Mouse (Mus musculus): ENCODE data around the gene Kcnma1. TPM values are rescaled to one million over a fixed set of nuclear protein-coding genes. Genes with fewer than 3 reads are reported as not detected.
A peak's percentile ranks its signal among the peaks of the same experiment; 100 is the strongest.

The Kcnma1 gene
- polyA plus RNA-seq, 1 experiment = 1.7 TPM

- no peaks in the 10 kb centered on the region for H3K36me3 ChIP-seq (ENCODE audit: control insufficient read depth, insufficient read depth, low read length)
- H3K4me3 ChIP-seq (ENCODE audit: insufficient read depth, low read depth, low read length) = no peak overlapping the region
- peak; percentile 33 for DNase-seq
- TF ChIP-seq CTCF (conservative IDR thresholded peaks at IDR 0.05; ENCODE audit: insufficient read depth, insufficient read length, low read depth, low read length) = no peak
- no peak for TF ChIP-seq POLR2A (IDR thresholded peaks at IDR 0.05; ENCODE audit: low read depth, low read length)
- H3K4me1 ChIP-seq (ENCODE audit: control insufficient read depth, insufficient read depth, low read length) = no peaks in the 10 kb centered on the region
- no peaks in the 10 kb centered on the region for H3K27me3 ChIP-seq (replicated peaks; ENCODE audit: control insufficient read depth, insufficient read depth, low read length)
- WGBS = 77% methylated on average over 10 of the region's 10 CpGs
- H3K27ac ChIP-seq (ENCODE audit: insufficient read depth, low read depth, low read length) = no peak overlapping the region
These were observed 493.1 kb downstream of the Kcnma1 start for GRCm38 (mm10) chr14:23521080-23521684.

GRCm38 (mm10) chr14:23517374-23517773, 496.9 kb downstream of the Kcnma1 start:
- H3K36me3 ChIP-seq (ENCODE audit: control insufficient read depth, insufficient read depth, low read length) = no peaks in the 10 kb centered on the region
- TF ChIP-seq POLR2A (IDR thresholded peaks at IDR 0.05; ENCODE audit: low read depth, low read length) (no peak), CTCF (conservative IDR thresholded peaks at IDR 0.05; ENCODE audit: insufficient read depth, insufficient read length, low read depth, low read length) (no peak)
- no peaks in the 10 kb centered on the region for H3K4me1 ChIP-seq (ENCODE audit: control insufficient read depth, insufficient read depth, low read length)
- H3K4me3 ChIP-seq (ENCODE audit: insufficient read depth, low read depth, low read length) = no peak overlapping the region
- 97% methylated on average over 2 of the region's 2 CpGs for WGBS
- no peak overlapping the region for H3K27ac ChIP-seq (ENCODE audit: insufficient read depth, low read depth, low read length)
- no peaks in the 10 kb centered on the region for H3K27me3 ChIP-seq (replicated peaks; ENCODE audit: control insufficient read depth, insufficient read depth, low read length)
- no peak for DNase-seq

- WGBS = 88% methylated on average over 5 of the region's 5 CpGs
These were observed 504.5 kb downstream of the Kcnma1 start for GRCm38 (mm10) chr14:23509792-23510191.

GRCm38 (mm10) chr14:23502236-23502790, 512.0 kb downstream of the Kcnma1 start:
- 43% methylated on average over 8 of the region's 8 CpGs for WGBS
- no peak overlapping the region for H3K4me3 ChIP-seq (ENCODE audit: insufficient read depth, low read depth, low read length)
- TF ChIP-seq CTCF (conservative IDR thresholded peaks at IDR 0.05; ENCODE audit: insufficient read depth, insufficient read length, low read depth, low read length) (no peak), POLR2A (IDR thresholded peaks at IDR 0.05; ENCODE audit: low read depth, low read length) (no peak)
- H3K36me3 ChIP-seq (ENCODE audit: control insufficient read depth, insufficient read depth, low read length) = no peaks in the 10 kb centered on the region
- H3K27ac ChIP-seq (ENCODE audit: insufficient read depth, low read depth, low read length) = no peak overlapping the region
- DNase-seq = peak; percentile 22
- H3K4me1 ChIP-seq (ENCODE audit: control insufficient read depth, insufficient read depth, low read length) = no peaks in the 10 kb centered on the region
- H3K27me3 ChIP-seq (replicated peaks; ENCODE audit: control insufficient read depth, insufficient read depth, low read length) = no peaks in the 10 kb centered on the region

More at GRCm38 (mm10) chr14:23509792-23510191, 504.5 kb downstream of the Kcnma1 start:
- no peak for DNase-seq
- H3K36me3 ChIP-seq (ENCODE audit: control insufficient read depth, insufficient read depth, low read length) = no peaks in the 10 kb centered on the region
- no peaks in the 10 kb centered on the region for H3K4me1 ChIP-seq (ENCODE audit: control insufficient read depth, insufficient read depth, low read length)
- no peak overlapping the region for H3K27ac ChIP-seq (ENCODE audit: insufficient read depth, low read depth, low read length)
- no peaks in the 10 kb centered on the region for H3K27me3 ChIP-seq (replicated peaks; ENCODE audit: control insufficient read depth, insufficient read depth, low read length)
- TF ChIP-seq POLR2A (IDR thresholded peaks at IDR 0.05; ENCODE audit: low read depth, low read length) (no peak), CTCF (conservative IDR thresholded peaks at IDR 0.05; ENCODE audit: insufficient read depth, insufficient read length, low read depth, low read length) (no peak)
- no peak overlapping the region for H3K4me3 ChIP-seq (ENCODE audit: insufficient read depth, low read depth, low read length)

GRCm38 (mm10) chr14:23496801-23497200, 517.5 kb downstream of the Kcnma1 start:
- no peaks in the 10 kb centered on the region for H3K4me1 ChIP-seq (ENCODE audit: control insufficient read depth, insufficient read depth, low read length)
- no peaks in the 10 kb centered on the region for H3K36me3 ChIP-seq (ENCODE audit: control insufficient read depth, insufficient read depth, low read length)
- DNase-seq = no peak
- WGBS = 93% methylated on average over 3 of the region's 3 CpGs
- no peak overlapping the region for H3K27ac ChIP-seq (ENCODE audit: insufficient read depth, low read depth, low read length)
- no peaks in the 10 kb centered on the region for H3K27me3 ChIP-seq (replicated peaks; ENCODE audit: control insufficient read depth, insufficient read depth, low read length)
- no peak overlapping the region for H3K4me3 ChIP-seq (ENCODE audit: insufficient read depth, low read depth, low read length)
- TF ChIP-seq POLR2A (IDR thresholded peaks at IDR 0.05; ENCODE audit: low read depth, low read length) (no peak), CTCF (conservative IDR thresholded peaks at IDR 0.05; ENCODE audit: insufficient read depth, insufficient read length, low read depth, low read length) (no peak)

GRCm38 (mm10) chr14:23496236-23496740, 518.0 kb downstream of the Kcnma1 start:
- Histone ChIP-seq H3K27me3 (replicated peaks; ENCODE audit: control insufficient read depth, insufficient read depth, low read length) (no peaks in the 10 kb centered on the region), H3K36me3 (ENCODE audit: control insufficient read depth, insufficient read depth, low read length) (no peaks in the 10 kb centered on the region), H3K4me3 (ENCODE audit: insufficient read depth, low read depth, low read length) (no peak overlapping the region), H3K4me1 (ENCODE audit: control insufficient read depth, insufficient read depth, low read length) (no peaks in the 10 kb centered on the region), H3K27ac (ENCODE audit: insufficient read depth, low read depth, low read length) (no peak overlapping the region)
- 84% methylated on average over 4 of the region's 4 CpGs for WGBS
- DNase-seq = peak; percentile 7
- TF ChIP-seq POLR2A (IDR thresholded peaks at IDR 0.05; ENCODE audit: low read depth, low read length) (no peak), CTCF (conservative IDR thresholded peaks at IDR 0.05; ENCODE audit: insufficient read depth, insufficient read length, low read depth, low read length) (no peak)

- Histone ChIP-seq H3K27me3 (replicated peaks; ENCODE audit: control insufficient read depth, insufficient read depth, low read length) (no peaks in the 10 kb centered on the region), H3K4me3 (ENCODE audit: insufficient read depth, low read depth, low read length) (no peak overlapping the region), H3K36me3 (ENCODE audit: control insufficient read depth, insufficient read depth, low read length) (no peaks in the 10 kb centered on the region), H3K4me1 (ENCODE audit: control insufficient read depth, insufficient read depth, low read length) (no peaks in the 10 kb centered on the region), H3K27ac (ENCODE audit: insufficient read depth, low read depth, low read length) (no peak overlapping the region)
- TF ChIP-seq CTCF (conservative IDR thresholded peaks at IDR 0.05; ENCODE audit: insufficient read depth, insufficient read length, low read depth, low read length) = no peak
- TF ChIP-seq POLR2A (IDR thresholded peaks at IDR 0.05; ENCODE audit: low read depth, low read length) = no peak
- 81% methylated on average over 3 of the region's 3 CpGs for WGBS
- DNase-seq = peak; percentile 39
These were observed 519.8 kb downstream of the Kcnma1 start for GRCm38 (mm10) chr14:23494496-23494800.
